Mouse (Mus musculus) left cerebral cortex, adult 2 months (tissue): ENCODE data around the gene Wdfy4. TPM values are rescaled to one million over a fixed set of nuclear protein-coding genes. Genes with fewer than 3 reads are reported as not detected.

Experiments
- DNase-seq, 2 experiments: peaks; one replicate each; pipeline ENCODE4 v3.0.0; 2021 to 2022; ENCODE audit warnings: low spot score in 2 of 2, mixed read lengths in 1 of 2; ENCODE audit errors: extremely low spot score in 1 of 2
- H3K27ac ChIP-seq: fragments of 200-600 bp; 2 replicates; pipeline ENCODE4 v1.8.1; 2022
- H3K4me3 ChIP-seq: fragments of 200-600 bp; 2 replicates; pipeline ENCODE4 v1.8.1; 2022
- CTCF ChIP-seq: fragments of 200-600 bp; IDR thresholded peaks from 2 replicates; pipeline ENCODE4 v1.8.1; 2022; ENCODE audit warnings: antibody characterized with exemption, mild to moderate bottlenecking, moderate library complexity
- intact Hi-C: fragments of 180-260 bp; cut with DNase I; formaldehyde crosslinking; loops from one replicate; pipeline ENCODE4 v1.15.1; 2025
- total RNA-seq, 2 experiments: library from RNA; stranded (reverse); gene quantifications; 2 replicates each; pipeline ENCODE4 v1.2.3; 2021

The Wdfy4 gene
- total RNA-seq, 2 experiments from 2014 or later = 2.8 to 3.2 TPM

GRCm38 (mm10) chr14:33067676-33068075 is 117.6 kb downstream of the Wdfy4 start:
- DNase-seq = no peak
- Histone ChIP-seq H3K4me3 (no peak overlapping the region), H3K27ac (no peak overlapping the region)
- intact Hi-C loops = no loop called here
- no peak for TF ChIP-seq CTCF

- intact Hi-C loops = no loop called here
These were observed 122.3 kb downstream of the Wdfy4 start for GRCm38 (mm10) chr14:33062996-33063395.

GRCm38 (mm10) chr14:33058881-33059660 is 126.2 kb downstream of the Wdfy4 start:
- TF ChIP-seq CTCF = no peak
- no peak overlapping the region for H3K27ac ChIP-seq
- DNase-seq = no peak
- intact Hi-C loops = no loop called here
- no peak overlapping the region for H3K4me3 ChIP-seq

More at GRCm38 (mm10) chr14:33062996-33063395, 122.3 kb downstream of the Wdfy4 start:
- H3K4me3 ChIP-seq = no peak overlapping the region
- no peak for TF ChIP-seq CTCF
- DNase-seq = no peak
- no peak overlapping the region for H3K27ac ChIP-seq

- TF ChIP-seq CTCF = no peak
- no peak overlapping the region for H3K27ac ChIP-seq
- H3K4me3 ChIP-seq = no peak overlapping the region
- DNase-seq = no peak
- intact Hi-C loops = no loop called here
These were observed 131.9 kb downstream of the Wdfy4 start for GRCm38 (mm10) chr14:33053441-33053840.

- no peak overlapping the region for H3K27ac ChIP-seq
- no peak overlapping the region for H3K4me3 ChIP-seq
- intact Hi-C loops = no loop called here
- no peak for TF ChIP-seq CTCF
- DNase-seq = no peak
These were observed 140.1 kb downstream of the Wdfy4 start for GRCm38 (mm10) chr14:33045217-33045616.

GRCm38 (mm10) chr14:33036811-33037210 is 148.5 kb downstream of the Wdfy4 start:
- Histone ChIP-seq H3K4me3 (no peak overlapping the region), H3K27ac (no peak overlapping the region)
- no peak; the same call in 1 of the 2 replicates for TF ChIP-seq CTCF
- DNase-seq = no peak
- intact Hi-C loops = loop anchor here (10.0 kb wide), 1 partner anchor 432 kb away; no protein-coding TSS in a partner anchor

GRCm38 (mm10) chr14:33035386-33035785 is 149.9 kb downstream of the Wdfy4 start:
- H3K27ac ChIP-seq = no peak overlapping the region
- DNase-seq = no peak
- TF ChIP-seq CTCF = no peak
- intact Hi-C loops = loop anchor here (10.0 kb wide), 1 partner anchor 431 kb away; no protein-coding TSS in a partner anchor
- H3K4me3 ChIP-seq = no peak overlapping the region

- intact Hi-C loops = loop anchor here (2.0 to 10.0 kb wide), 2 partner anchors 261 to 429 kb away; no protein-coding TSS in a partner anchor
- TF ChIP-seq CTCF = peak; percentile 54
- Histone ChIP-seq H3K4me3 (no peak overlapping the region), H3K27ac (no peak overlapping the region)
- peak; percentile 14 to 26 for DNase-seq
These were observed 151.9 kb downstream of the Wdfy4 start for GRCm38 (mm10) chr14:33033424-33033823.

GRCm38 (mm10) chr14:33030849-33031248 is 154.5 kb downstream of the Wdfy4 start:
- no peak overlapping the region for H3K4me3 ChIP-seq
- TF ChIP-seq CTCF = no peak
- DNase-seq = no peak
- intact Hi-C loops = loop anchor here (10.0 kb wide), 1 partner anchor 426 kb away; no protein-coding TSS in a partner anchor
- H3K27ac ChIP-seq = no peak overlapping the region

- no peak overlapping the region for H3K4me3 ChIP-seq
- no peak overlapping the region for H3K27ac ChIP-seq
- TF ChIP-seq CTCF = no peak
- intact Hi-C loops = no loop called here
- DNase-seq = no peak
These were observed 165.7 kb downstream of the Wdfy4 start for GRCm38 (mm10) chr14:33019606-33020005.

GRCm38 (mm10) chr14:33019050-33019449 is 166.3 kb downstream of the Wdfy4 start:
- DNase-seq = no peak
- Histone ChIP-seq H3K4me3 (no peak overlapping the region), H3K27ac (no peak overlapping the region)
- no peak for TF ChIP-seq CTCF
- intact Hi-C loops = no loop called here

- no peak overlapping the region for H3K4me3 ChIP-seq
- TF ChIP-seq CTCF = no peak
- H3K27ac ChIP-seq = no peak overlapping the region
- DNase-seq = no peak
- intact Hi-C loops = no loop called here
These were observed 177.7 kb downstream of the Wdfy4 start for GRCm38 (mm10) chr14:33007638-33008037.

- Histone ChIP-seq H3K27ac (no peak overlapping the region), H3K4me3 (no peak overlapping the region)
- intact Hi-C loops = no loop called here
- no peak for DNase-seq
- TF ChIP-seq CTCF = no peak
These were observed 180.2 kb downstream of the Wdfy4 start for GRCm38 (mm10) chr14:33005114-33005513.
